Mouse (Mus musculus) forebrain, embryonic 13.5 days (tissue): ENCODE data around the gene Car3. TPM values are rescaled to one million over a fixed set of nuclear protein-coding genes. Genes with fewer than 3 reads are reported as not detected.
"Not testable (repeated sequence)": the region's sequence is repeated elsewhere in the genome, so short reads cannot be mapped to it uniquely, and the experiment has no call there.

ENCODE experiments used
- ATAC-seq: fragments of 200-750 bp; cut with Nextera tagmentation; 2 replicates; pipeline ENCODE4 v1.8.0; 2017
- H3K27ac ChIP-seq: fragments of 300-500 bp; sonication (generic); 2 replicates; pipeline ENCODE4 v1.5.1; 2015; ENCODE audit warnings: inconsistent platforms, mild to moderate bottlenecking, moderate library complexity
- H3K27me3 ChIP-seq: fragments of 300-500 bp; sonication (generic); 2 replicates; pipeline ENCODE4 v1.6.1; 2015; ENCODE audit warnings: mild to moderate bottlenecking, inconsistent platforms
- H3K36me3 ChIP-seq: fragments of 300-500 bp; sonication (generic); 2 replicates; pipeline ENCODE4 v1.6.1; 2015; ENCODE audit warnings: mild to moderate bottlenecking, inconsistent platforms; ENCODE audit not compliant: poor library complexity, severe bottlenecking
- H3K4me1 ChIP-seq: fragments of 300-500 bp; sonication (generic); 2 replicates; pipeline ENCODE4 v1.6.1; 2015; ENCODE audit warnings: inconsistent platforms
- H3K4me2 ChIP-seq: fragments of 300-500 bp; sonication (generic); 2 replicates; pipeline ENCODE4 v1.6.1; 2015; ENCODE audit warnings: inconsistent platforms, mild to moderate bottlenecking, moderate library complexity
- H3K4me3 ChIP-seq: fragments of 300-500 bp; sonication (generic); 2 replicates; pipeline ENCODE4 v1.5.1; 2015; ENCODE audit warnings: mild to moderate bottlenecking, inconsistent platforms
- H3K9ac ChIP-seq: fragments of 300-500 bp; sonication (generic); 2 replicates; pipeline ENCODE4 v1.6.1; 2015; ENCODE audit warnings: mild to moderate bottlenecking, inconsistent platforms
- H3K9me3 ChIP-seq: fragments of 300-500 bp; sonication (generic); replicated peaks from 2 replicates; pipeline ENCODE4 v1.6.1; 2016; ENCODE audit warnings: inconsistent platforms
- WGBS: fragments of 180-500 bp; shearing (Covaris S2); methylation state at CpG from one replicate; pipeline ENCODE4 v1.1.7; 2015; 5-methylcytosine and 5-hydroxymethylcytosine counted together
- polyA plus RNA-seq: library from polyadenylated mRNA; unstranded; fragments of >200 nt; fragmentation: Nextera tagmentation; extraction: Ambion mirVana; gene quantifications from 2 replicates; pipeline ENCODE4 v1.2.1, GENCODE M21; 2015

Car3 gene
- 1.6 and 1.8 TPM in 2 replicates for polyA plus RNA-seq

DNA sequence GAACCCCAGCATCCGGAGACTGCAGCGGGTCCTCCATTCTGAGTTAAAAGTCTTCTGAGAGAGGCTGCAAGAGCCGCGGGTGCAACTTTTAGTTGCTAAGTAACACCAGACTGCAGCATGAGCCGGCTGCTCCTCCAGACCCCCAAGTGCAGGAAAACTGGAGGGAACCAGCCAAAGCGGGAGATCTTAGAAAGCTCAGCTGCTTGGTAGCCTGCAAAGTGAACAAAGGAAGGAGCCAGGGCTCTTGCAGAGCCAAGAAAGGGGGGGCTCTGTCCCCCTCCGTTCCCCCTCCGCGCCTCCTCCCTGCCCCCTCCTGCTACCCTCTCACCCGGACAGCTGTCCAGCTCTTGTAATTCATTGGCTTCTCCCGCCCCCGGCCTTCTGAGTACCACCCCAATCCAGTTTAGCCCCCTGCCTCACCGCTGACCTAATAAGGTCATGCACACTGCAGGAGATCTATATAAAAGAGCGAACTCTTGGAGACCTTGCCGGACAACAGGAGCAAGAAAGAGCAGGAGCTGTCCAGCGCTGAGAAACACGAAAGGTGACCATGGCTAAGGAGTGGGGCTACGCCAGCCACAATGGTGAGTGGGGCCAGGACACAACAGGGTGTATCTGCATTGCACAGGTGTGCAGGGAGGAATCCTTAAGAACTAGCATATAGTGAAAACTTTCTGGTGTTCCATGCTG, at the start of gene Car3:
Gene Car3, plus strand, starts transcription at position 491 of the 690 bp plus-strand sequence.
- H3K4me2 ChIP-seq, result peak within 1 kb of the TSS; percentile 80
- H3K4me3 ChIP-seq, result peak within 1 kb of the TSS; percentile 43
- no peaks in the 10 kb centered on the region for H3K9me3 ChIP-seq
- peak within 1 kb of the TSS; percentile 65 for H3K9ac ChIP-seq
- no peak within 1 kb of the TSS for H3K27ac ChIP-seq
- WGBS, result 3% methylated on average over 18 of the region's 18 CpGs
- H3K36me3 ChIP-seq, result no peaks in the 10 kb centered on the region
- H3K4me1 ChIP-seq, result peaks cover 12% of the 10 kb centered on the region; the same call in 1 of the 2 replicates
- H3K27me3 ChIP-seq, result no peaks in the 10 kb centered on the region
- peak; percentile 90 for ATAC-seq

DNA sequence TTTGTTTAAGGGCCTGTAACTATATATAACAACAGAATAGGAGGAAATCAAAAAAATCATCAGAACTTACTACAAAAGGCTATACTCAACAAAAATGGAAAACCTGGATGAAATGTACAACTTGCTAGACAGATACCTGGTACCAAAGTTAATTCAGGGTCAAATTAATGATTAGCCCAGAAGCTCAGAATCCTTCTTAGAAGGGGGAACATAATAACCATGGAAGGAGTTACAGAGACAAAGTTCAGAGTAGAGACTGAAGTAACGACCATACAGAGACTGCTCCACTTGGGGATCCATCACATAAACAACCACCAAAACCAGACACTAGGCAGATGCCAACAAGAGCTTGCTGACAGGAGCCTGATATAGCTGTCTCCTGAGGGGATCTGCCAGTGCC, 47.9 kb upstream of the Car3 start:
- not testable (repeated sequence) for H3K9me3 ChIP-seq, H3K4me1 ChIP-seq, H3K27me3 ChIP-seq, ATAC-seq, H3K9ac ChIP-seq, H3K27ac ChIP-seq, H3K4me2 ChIP-seq, H3K36me3 ChIP-seq, H3K4me3 ChIP-seq
- 83% methylated on average over 1 of the region's 1 CpGs for WGBS

DNA sequence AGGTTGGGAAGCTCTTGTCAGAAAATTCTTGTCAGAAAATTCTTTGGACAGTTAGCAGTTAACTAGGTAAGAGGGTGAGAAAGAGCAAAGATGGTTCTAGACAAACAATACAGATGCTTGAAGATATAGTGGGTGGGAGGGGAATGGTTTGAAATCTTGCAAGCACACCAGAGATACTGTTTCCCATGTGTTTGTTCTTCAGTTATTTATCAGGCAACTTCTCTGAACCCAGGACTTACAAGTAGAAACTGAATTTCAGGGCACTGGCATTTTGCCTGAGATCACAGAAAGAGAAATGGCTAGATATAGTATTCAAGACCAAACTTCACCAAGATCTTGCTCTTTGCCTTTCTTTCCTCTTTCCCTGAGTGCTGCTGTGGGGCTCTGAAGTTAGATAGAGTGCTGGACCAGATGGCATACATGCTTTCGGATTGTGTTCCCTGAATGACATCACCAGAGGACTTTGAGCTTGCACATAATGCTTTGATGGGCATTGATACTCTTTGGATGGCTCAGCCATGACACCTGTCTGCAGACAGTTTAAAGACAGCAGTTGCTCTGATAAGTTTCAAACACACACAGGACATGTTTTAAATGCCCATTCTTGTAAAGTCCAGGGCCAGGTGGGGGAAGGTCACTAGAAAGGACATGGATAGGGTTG, 43.3 kb upstream of the Car3 start:
- no peak for ATAC-seq
- Histone ChIP-seq H3K27me3 (no peaks in the 10 kb centered on the region), H3K36me3 (no peaks in the 10 kb centered on the region), H3K4me3 (no peak overlapping the region), H3K9ac (no peak overlapping the region), H3K4me1 (no peaks in the 10 kb centered on the region), H3K27ac (no peak overlapping the region), H3K4me2 (no peak overlapping the region), H3K9me3 (no peaks in the 10 kb centered on the region)
- WGBS, result 84% methylated on average over 1 of the region's 1 CpGs

DNA sequence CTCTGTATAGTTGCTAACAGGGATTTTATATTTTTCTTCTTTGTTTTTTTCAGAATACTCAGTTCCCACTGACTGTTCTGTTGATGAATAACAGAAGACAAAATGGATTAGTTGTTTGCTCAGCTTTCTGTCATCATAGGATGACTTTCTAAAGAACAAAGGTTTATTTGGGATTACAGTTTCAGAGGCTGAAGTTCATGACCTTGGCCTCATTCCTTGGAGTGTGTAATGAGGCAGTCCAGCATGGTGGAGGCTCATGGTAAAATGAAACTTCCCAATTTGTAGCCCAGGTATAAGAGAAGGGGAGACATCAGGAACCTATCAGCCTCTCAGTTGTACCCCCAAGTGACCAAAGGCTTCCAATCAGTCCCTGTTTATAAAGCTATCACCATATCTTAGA, 34.4 kb upstream of the Car3 start:
- Histone ChIP-seq H3K36me3 (no peaks in the 10 kb centered on the region), H3K27ac (no peak overlapping the region), H3K4me2 (no peak overlapping the region), H3K4me1 (no peaks in the 10 kb centered on the region), H3K9me3 (no peaks in the 10 kb centered on the region), H3K27me3 (no peaks in the 10 kb centered on the region), H3K4me3 (no peak overlapping the region), H3K9ac (no peak overlapping the region)
- no peak for ATAC-seq

DNA sequence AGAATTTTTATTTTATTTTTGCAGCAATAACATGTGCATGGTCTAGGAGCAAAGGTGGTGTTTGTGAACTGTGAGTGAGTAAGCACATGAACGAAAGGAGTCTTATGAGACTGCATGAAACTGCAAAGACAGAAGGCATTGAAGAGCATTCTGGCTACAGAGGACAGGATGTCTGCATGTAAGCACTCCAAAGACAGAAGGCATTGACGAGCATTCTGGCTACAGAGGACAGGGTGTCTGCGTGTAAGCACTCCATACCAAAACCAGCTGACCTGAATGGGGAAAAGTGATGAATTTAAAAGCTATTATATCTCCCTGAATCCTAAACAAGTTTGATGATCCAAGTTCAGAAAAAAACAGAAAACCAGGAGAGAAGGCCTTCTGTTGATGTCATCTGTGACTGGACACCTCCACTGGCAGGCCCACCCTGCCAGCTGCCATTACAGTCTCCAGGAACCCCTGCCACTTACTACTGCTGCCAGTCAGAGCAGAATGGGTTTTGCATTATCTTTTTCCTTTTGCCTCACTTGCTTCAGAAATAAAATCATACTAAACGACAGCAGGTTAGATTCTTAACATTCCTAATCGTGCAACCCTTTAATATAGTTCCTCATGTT, 32.0 kb upstream of the Car3 start:
- ATAC-seq, result no peak
- Histone ChIP-seq H3K4me2 (no peak overlapping the region), H3K27ac (no peak overlapping the region), H3K36me3 (no peaks in the 10 kb centered on the region), H3K9ac (no peak overlapping the region), H3K27me3 (no peaks in the 10 kb centered on the region), H3K9me3 (no peaks in the 10 kb centered on the region), H3K4me1 (no peaks in the 10 kb centered on the region), H3K4me3 (no peak overlapping the region)
- WGBS, result 88% methylated on average over 5 of the region's 5 CpGs

DNA sequence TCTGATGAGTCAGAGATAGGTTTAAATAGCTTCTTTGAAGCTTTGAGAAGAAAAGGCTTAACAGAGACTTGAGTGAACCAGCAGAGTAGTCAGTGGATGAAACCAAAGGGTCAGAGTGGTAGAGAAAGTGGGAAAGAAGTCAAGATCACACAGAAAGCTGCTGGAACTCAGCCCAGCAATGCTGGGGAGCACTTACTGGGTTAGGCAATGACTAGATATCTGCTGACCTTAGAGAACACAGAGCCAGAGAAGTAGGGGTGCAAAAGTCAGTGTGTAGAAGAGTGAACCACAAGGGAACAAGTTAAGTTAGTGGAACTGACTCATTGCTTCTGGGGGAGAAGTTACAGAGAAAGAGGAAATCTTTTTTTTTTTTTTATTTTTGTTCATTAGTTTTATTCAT, 30.5 kb upstream of the Car3 start:
- Histone ChIP-seq H3K4me3 (no peak overlapping the region), H3K9ac (no peak overlapping the region), H3K9me3 (no peaks in the 10 kb centered on the region), H3K4me1 (no peaks in the 10 kb centered on the region), H3K27me3 (no peaks in the 10 kb centered on the region), H3K27ac (no peak overlapping the region), H3K36me3 (no peaks in the 10 kb centered on the region), H3K4me2 (no peak overlapping the region)
- no peak for ATAC-seq

DNA sequence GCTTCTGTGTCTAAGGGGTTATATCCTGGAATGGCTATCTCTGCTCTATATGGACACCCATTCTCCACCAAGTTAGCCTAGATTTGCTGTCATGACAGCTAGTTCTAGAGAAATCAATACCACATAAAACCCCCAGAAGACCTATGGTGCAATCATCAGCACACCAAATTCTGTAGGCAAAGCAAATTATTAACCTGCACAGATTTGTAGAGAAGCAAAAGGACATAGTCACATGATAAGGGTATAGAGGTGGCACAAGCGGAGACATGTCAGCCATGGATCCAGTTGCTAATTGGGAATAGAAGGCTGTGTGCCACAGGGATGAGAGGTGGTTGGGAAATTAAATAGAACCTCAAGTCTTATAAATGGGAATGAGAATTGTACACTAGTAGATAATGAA, 24.4 kb upstream of the Car3 start:
- Histone ChIP-seq H3K27me3 (no peaks in the 10 kb centered on the region), H3K27ac (no peak overlapping the region), H3K9ac (no peak overlapping the region), H3K36me3 (no peaks in the 10 kb centered on the region), H3K9me3 (no peaks in the 10 kb centered on the region), H3K4me1 (no peaks in the 10 kb centered on the region), H3K4me3 (no peak overlapping the region), H3K4me2 (no peak overlapping the region)
- WGBS, result 88% methylated on average over 1 of the region's 1 CpGs
- no peak for ATAC-seq

DNA sequence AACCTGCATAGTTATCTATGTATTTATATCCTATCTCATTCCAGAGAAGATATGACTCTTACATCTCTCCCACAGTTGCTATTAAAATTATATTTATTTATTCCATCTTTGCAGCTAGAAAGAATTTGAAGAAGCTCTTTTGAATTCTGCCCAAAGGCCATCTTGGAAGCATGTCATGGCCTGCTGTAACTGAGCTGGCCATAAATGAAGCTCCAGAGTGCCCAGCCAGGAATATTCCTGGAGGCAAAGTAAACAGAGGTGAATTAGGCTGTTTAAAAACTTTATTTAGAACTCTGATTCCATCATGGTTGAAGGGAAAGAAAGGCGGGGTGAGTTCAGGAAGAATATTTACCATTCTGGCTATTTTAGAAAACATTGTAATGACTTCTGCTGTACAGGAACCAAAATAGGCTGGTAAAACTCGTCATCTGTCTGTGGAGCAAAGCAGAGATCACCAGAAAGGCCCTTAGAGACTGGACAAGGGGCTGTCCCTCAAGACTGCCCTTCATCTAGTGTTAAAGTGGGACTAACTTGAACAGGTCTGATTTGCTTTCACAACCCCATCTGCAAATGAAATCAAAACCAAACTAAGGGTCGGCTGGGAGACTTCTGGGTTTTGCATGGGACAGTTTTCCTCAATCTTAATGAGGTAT, 23.7 kb upstream of the Car3 start:
- no peak for ATAC-seq
- WGBS, result 77% methylated on average over 3 of the region's 3 CpGs
- H3K9ac ChIP-seq, result no peak overlapping the region
- no peaks in the 10 kb centered on the region for H3K4me1 ChIP-seq
- no peaks in the 10 kb centered on the region for H3K36me3 ChIP-seq
- H3K4me2 ChIP-seq, result no peak overlapping the region
- H3K27ac ChIP-seq, result no peak overlapping the region
- H3K4me3 ChIP-seq, result no peak overlapping the region
- H3K9me3 ChIP-seq, result no peaks in the 10 kb centered on the region
- H3K27me3 ChIP-seq, result no peaks in the 10 kb centered on the region

DNA sequence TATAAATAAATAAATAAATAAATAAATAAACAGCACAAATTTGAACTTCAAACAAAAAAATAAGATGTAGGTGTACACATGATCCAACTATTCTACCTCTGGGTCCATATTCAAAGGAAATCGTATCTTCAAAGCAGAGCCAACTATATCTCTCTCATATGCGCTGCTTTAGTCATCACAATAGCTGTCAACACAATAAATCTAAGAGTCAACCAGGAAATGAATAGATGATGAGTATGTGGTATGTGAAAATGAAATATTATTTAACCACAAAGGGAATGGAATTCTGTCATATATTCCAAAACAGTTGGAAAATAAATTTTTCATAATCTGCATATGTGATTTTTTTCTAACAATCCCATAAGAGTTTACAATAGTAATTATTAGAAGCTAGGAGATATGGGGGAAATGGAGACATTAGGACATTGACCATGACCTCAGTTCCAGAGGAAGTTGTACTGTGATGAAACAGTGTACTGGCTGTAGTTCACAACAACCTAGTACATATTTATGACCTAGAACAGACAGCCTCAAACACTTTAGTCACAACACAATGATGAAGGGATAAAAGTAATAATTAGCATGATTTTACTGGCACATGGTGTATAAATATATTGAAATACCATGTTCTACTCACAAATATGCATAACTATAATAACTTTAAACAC, 14.6 kb upstream of the Car3 start:
- Histone ChIP-seq H3K9ac (no peak overlapping the region), H3K27me3 (no peaks in the 10 kb centered on the region), H3K4me1 (no peaks in the 10 kb centered on the region), H3K4me2 (no peak overlapping the region), H3K36me3 (no peaks in the 10 kb centered on the region), H3K27ac (no peak overlapping the region), H3K9me3 (no peaks in the 10 kb centered on the region), H3K4me3 (no peak overlapping the region)
- 89% methylated on average over 2 of the region's 2 CpGs for WGBS
- ATAC-seq, result no peak

DNA sequence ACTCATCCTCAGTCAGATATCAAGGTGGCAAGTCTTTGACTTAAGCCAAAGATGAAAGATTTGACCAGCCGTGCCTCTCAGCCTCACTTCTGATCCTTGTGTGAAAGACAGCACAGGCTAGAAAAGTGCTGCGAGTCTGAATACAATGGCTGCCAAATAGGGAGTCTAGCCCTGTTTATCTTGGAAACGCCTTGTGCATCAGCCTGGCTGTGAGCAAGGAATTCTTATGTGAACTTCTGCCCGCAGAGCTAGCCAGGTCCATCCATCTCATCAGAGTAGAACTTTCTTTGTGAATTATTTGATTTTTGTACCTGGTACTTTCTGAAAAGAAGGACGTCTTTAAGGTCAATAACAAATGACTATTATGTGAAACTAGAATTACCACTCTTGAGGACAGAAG, 9.3 kb upstream of the Car3 start:
- no peak overlapping the region for H3K4me3 ChIP-seq
- H3K4me1 ChIP-seq, result no peaks in the 10 kb centered on the region
- H3K27ac ChIP-seq, result no peak overlapping the region
- H3K27me3 ChIP-seq, result no peaks in the 10 kb centered on the region
- no peak for ATAC-seq
- H3K4me2 ChIP-seq, result no peak overlapping the region
- no peaks in the 10 kb centered on the region for H3K36me3 ChIP-seq
- WGBS, result 70% methylated on average over 5 of the region's 5 CpGs
- H3K9ac ChIP-seq, result no peak overlapping the region
- no peaks in the 10 kb centered on the region for H3K9me3 ChIP-seq

DNA sequence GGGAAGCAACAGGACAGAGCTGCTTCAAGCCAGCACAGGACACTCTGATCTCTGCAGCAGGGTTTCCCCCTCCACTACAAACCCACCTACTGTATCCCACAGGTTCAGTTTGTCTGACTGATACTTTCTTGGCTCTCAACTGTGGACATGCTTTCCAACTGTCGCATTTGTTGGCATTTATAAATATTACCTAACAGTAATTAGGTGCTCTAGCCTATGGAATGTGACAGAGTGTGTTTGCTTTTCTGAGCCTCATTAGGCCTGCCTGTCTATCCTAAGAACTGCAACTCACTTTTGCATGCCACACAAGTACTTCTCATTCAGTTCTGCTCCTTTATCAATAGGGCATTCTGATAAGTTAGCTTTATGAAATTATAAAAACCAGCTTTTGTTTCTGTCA, 8.9 kb upstream of the Car3 start:
- Histone ChIP-seq H3K4me1 (no peaks in the 10 kb centered on the region), H3K4me2 (no peak overlapping the region), H3K27ac (no peak overlapping the region), H3K9ac (no peak overlapping the region), H3K9me3 (no peaks in the 10 kb centered on the region), H3K27me3 (no peaks in the 10 kb centered on the region), H3K4me3 (no peak overlapping the region), H3K36me3 (no peaks in the 10 kb centered on the region)
- 70% methylated on average over 1 of the region's 1 CpGs for WGBS
- peak; percentile 62; the same call in 1 of the 2 replicates for ATAC-seq

DNA sequence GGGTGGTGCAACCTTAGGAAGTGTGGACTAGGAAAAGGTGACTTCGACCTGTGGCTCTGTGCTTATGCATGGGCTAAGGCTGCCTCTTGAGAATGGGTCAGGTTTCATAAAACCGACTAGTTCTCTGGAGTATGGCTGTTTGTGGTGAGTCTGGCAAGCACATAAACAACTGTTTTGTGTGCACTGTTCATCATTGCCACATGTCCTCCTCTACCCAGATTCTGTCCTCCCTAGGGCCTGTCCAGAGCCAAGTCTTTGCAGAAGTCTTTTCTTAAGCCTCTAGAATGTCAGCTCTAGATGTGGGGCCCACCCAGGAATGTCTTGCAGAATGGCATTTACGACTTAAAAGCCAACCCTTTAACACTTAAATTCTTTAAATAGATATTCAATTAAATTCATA, 5.4 kb upstream of the Car3 start:
- Histone ChIP-seq H3K9ac (no peak overlapping the region), H3K4me2 (no peak overlapping the region), H3K27me3 (no peaks in the 10 kb centered on the region), H3K4me3 (no peak overlapping the region), H3K27ac (no peak overlapping the region), H3K9me3 (no peaks in the 10 kb centered on the region), H3K4me1 (0 out of 2 replicates have a peak, but pooled peaks cover 5% of the 10 kb centered on the region), H3K36me3 (no peaks in the 10 kb centered on the region)
- ATAC-seq, result no peak
- WGBS, result 86% methylated on average over 3 of the region's 3 CpGs
